Mouse (Mus musculus): ENCODE results near the gene Aldh3b1.

- TF ChIP-seq FLI1 (IDR thresholded peaks at IDR 0.05; ENCODE audit: low read length) = no peak
- TF ChIP-seq GATA1 (IDR thresholded peaks at IDR 0.05; ENCODE audit: borderline replicate concordance, low read length) = no peak
Observed at GRCm38 (mm10) chr19:3875045-3875444, 54.6 kb downstream of the Aldh3b1 start.

All from megakaryocyte, embryonic 14.5 days (primary cell).